Mouse (Mus musculus): ENCODE data around the gene Zbtb4. TPM values are rescaled to one million over a fixed set of nuclear protein-coding genes. Genes with fewer than 3 reads are reported as not detected.

The Zbtb4 gene
- total and polyA plus RNA-seq, 2 experiments from 2014 or later: 2.9 to 21.2 TPM

- peak overlapping the region; percentile 57 for H3K4me3 ChIP-seq (ENCODE audit: low read depth, low read length)
- DNase-seq (ENCODE audit: low spot score) (peak; percentile 60), ATAC-seq (ENCODE audit: insufficient read depth, low read depth) (peak; percentile 28; the same call in 1 of the 2 replicates)
- H3K27me3 ChIP-seq (ENCODE audit: control insufficient read depth, insufficient read depth, low read length): peaks cover 29% of the 10 kb centered on the region
- H3K4me1 ChIP-seq (ENCODE audit: control insufficient read depth, insufficient read depth): peaks cover 43% of the 10 kb centered on the region
- peak overlapping the region; percentile 84 for H3K4me2 ChIP-seq (ENCODE audit: low read depth, low read length)
- H3K36me3 ChIP-seq (replicated peaks; ENCODE audit: control insufficient read depth, insufficient read depth, low read length): no peaks in the 10 kb centered on the region
- WGBS: under 1% methylated on average over 36 of the region's 36 CpGs
- peak overlapping the region; percentile 38; the same call in 1 of the 2 replicates for H3K9ac ChIP-seq (replicated peaks; ENCODE audit: low read depth, low read length)
- H3K27ac ChIP-seq (ENCODE audit: low read depth): no peak overlapping the region
- TF ChIP-seq CTCF (IDR thresholded peaks at IDR 0.05; ENCODE audit: low read depth) (no peak), EP300 (IDR thresholded peaks at IDR 0.05; ENCODE audit: low read depth) (no peak)
- H3K9me3 ChIP-seq (replicated peaks; ENCODE audit: control insufficient read depth, low read length): no peaks in the 10 kb centered on the region
Measured at GRCm38 (mm10) chr11:69800392-69801197, 34.9 kb downstream of the Zbtb4 start.

- Histone ChIP-seq H3K27me3 (ENCODE audit: control insufficient read depth, insufficient read depth, low read length) (peaks cover 29% of the 10 kb centered on the region), H3K27ac (ENCODE audit: low read depth) (peak within 1 kb of the TSS; percentile 18; the same call in 1 of the 2 replicates), H3K36me3 (replicated peaks; ENCODE audit: control insufficient read depth, insufficient read depth, low read length) (no peaks in the 10 kb centered on the region), H3K4me3 (ENCODE audit: low read depth, low read length) (peak within 1 kb of the TSS; percentile 57), H3K9me3 (replicated peaks; ENCODE audit: control insufficient read depth, low read length) (no peaks in the 10 kb centered on the region), H3K9ac (replicated peaks; ENCODE audit: low read depth, low read length) (peak within 1 kb of the TSS; percentile 49; the same call in 1 of the 2 replicates), H3K4me1 (ENCODE audit: control insufficient read depth, insufficient read depth) (peaks cover 43% of the 10 kb centered on the region), H3K4me2 (ENCODE audit: low read depth, low read length) (peak within 1 kb of the TSS; percentile 84)
- ATAC-seq (ENCODE audit: insufficient read depth, low read depth) (no peak), DNase-seq (ENCODE audit: low spot score) (no peak)
- TF ChIP-seq CTCF (IDR thresholded peaks at IDR 0.05; ENCODE audit: low read depth) (no peak), EP300 (IDR thresholded peaks at IDR 0.05; ENCODE audit: low read depth) (no peak)
- WGBS: 2% methylated on average over 33 of the region's 33 CpGs
Measured at GRCm38 (mm10) chr11:69801379-69801977, 35.8 kb downstream of the Zbtb4 start, which contains the start of gene Fgf11. Gene Fgf11 (minus strand): TSS chr11:69801857.

GRCm38 (mm10) chr11:69802648-69803105, 37.0 kb downstream of the Zbtb4 start:
- Histone ChIP-seq H3K4me2 (ENCODE audit: low read depth, low read length) (peak overlapping the region; percentile 84), H3K27ac (ENCODE audit: low read depth) (peak overlapping the region; percentile 18; the same call in 1 of the 2 replicates), H3K36me3 (replicated peaks; ENCODE audit: control insufficient read depth, insufficient read depth, low read length) (no peaks in the 10 kb centered on the region), H3K4me1 (ENCODE audit: control insufficient read depth, insufficient read depth) (peaks cover 43% of the 10 kb centered on the region), H3K4me3 (ENCODE audit: low read depth, low read length) (peak overlapping the region; percentile 57), H3K9me3 (replicated peaks; ENCODE audit: control insufficient read depth, low read length) (no peaks in the 10 kb centered on the region), H3K27me3 (ENCODE audit: control insufficient read depth, insufficient read depth, low read length) (peaks cover 29% of the 10 kb centered on the region), H3K9ac (replicated peaks; ENCODE audit: low read depth, low read length) (peak overlapping the region; percentile 49; the same call in 1 of the 2 replicates)
- ATAC-seq (ENCODE audit: insufficient read depth, low read depth): 0 out of 2 replicates have a peak, but pooled peaks have one; percentile 7
- WGBS: under 1% methylated on average over 33 of the region's 33 CpGs
- TF ChIP-seq CTCF (IDR thresholded peaks at IDR 0.05; ENCODE audit: low read depth): no peak
- no peak for TF ChIP-seq EP300 (IDR thresholded peaks at IDR 0.05; ENCODE audit: low read depth)
- DNase-seq (ENCODE audit: low spot score): peak; percentile 62

GRCm38 (mm10) chr11:69803328-69803727, 37.6 kb downstream of the Zbtb4 start:
- H3K27me3 ChIP-seq (ENCODE audit: control insufficient read depth, insufficient read depth, low read length): peaks cover 24% of the 10 kb centered on the region
- no peaks in the 10 kb centered on the region for H3K36me3 ChIP-seq (replicated peaks; ENCODE audit: control insufficient read depth, insufficient read depth, low read length)
- H3K9ac ChIP-seq (replicated peaks; ENCODE audit: low read depth, low read length): peak overlapping the region; percentile 49; the same call in 1 of the 2 replicates
- H3K27ac ChIP-seq (ENCODE audit: low read depth): 0 out of 2 replicates have a peak overlapping the region, but pooled peaks have one; percentile 13
- WGBS: 3% methylated on average over 12 of the region's 12 CpGs
- H3K4me2 ChIP-seq (ENCODE audit: low read depth, low read length): peak overlapping the region; percentile 84
- peak overlapping the region; percentile 57 for H3K4me3 ChIP-seq (ENCODE audit: low read depth, low read length)
- TF ChIP-seq EP300 (IDR thresholded peaks at IDR 0.05; ENCODE audit: low read depth): no peak
- TF ChIP-seq CTCF (IDR thresholded peaks at IDR 0.05; ENCODE audit: low read depth): no peak
- ATAC-seq (ENCODE audit: insufficient read depth, low read depth) (peak; percentile 4; the same call in 1 of the 2 replicates), DNase-seq (ENCODE audit: low spot score) (no peak)
- peaks cover 43% of the 10 kb centered on the region for H3K4me1 ChIP-seq (ENCODE audit: control insufficient read depth, insufficient read depth)
- H3K9me3 ChIP-seq (replicated peaks; ENCODE audit: control insufficient read depth, low read length): no peaks in the 10 kb centered on the region

Data from heart, postnatal 0 days (tissue).